Mouse (Mus musculus) adrenal gland (tissue): ENCODE data around the gene Pygm.

Experiments used
- intact Hi-C: fragments of 180-260 bp; cut with DNase I; formaldehyde crosslinking; loops from one replicate; pipeline ENCODE4 v1.15.1; 2025

Pygm gene

DNA sequence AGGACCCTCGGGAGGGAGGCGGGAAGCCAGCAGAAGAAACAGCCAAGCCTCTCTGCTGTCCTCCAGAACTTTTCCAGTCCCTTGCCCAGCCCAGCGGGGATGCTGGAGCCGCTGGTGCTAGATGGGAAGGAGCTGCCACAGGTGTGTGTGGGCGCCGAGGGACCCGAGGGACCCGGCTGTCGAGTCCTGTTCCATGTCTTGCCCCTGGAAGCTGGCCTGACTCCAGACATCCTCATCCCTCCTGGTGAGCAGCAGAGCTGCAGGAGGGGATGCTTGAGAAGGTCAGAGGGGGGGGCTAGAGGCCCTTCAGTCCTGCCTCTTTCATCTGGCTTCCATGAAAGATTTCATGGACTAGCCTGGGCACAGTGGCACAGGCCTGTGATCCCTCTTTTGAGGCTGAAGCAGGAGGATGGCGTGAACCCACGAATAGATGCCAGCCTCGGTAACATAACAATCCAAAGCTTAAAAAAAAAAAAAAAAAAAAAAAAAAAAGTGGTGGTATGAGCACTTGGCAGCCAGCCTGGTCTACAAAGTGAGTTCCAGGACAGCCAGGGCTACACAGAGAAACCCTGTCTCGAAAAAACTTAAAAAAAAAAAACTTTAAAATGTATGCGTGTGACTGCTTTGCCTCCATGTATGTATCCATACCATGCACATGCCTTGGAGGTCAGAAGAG lies 32.6 kb upstream of the Pygm start:
- intact Hi-C loops: no loop called here

DNA sequence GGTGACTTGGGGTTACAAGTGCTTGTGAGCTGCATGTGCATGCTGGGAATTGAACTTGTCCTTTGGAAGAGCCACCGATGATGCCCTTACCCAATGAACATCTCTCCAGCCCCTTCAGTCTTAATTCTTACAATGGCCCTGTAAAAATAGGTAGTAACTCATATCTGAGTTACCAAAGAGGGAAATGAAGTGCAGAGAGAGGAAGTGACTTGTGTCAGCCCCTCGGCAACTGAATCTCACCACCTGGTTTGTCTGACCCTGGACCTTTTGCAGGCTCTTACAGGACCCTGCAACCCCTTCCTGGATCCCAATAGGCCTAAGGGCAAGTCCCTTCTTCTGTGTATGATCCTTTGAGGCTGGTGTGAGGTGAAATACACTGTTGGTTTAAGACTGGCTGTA lies 32.1 kb upstream of the Pygm start:
- intact Hi-C loops: no loop called here

DNA sequence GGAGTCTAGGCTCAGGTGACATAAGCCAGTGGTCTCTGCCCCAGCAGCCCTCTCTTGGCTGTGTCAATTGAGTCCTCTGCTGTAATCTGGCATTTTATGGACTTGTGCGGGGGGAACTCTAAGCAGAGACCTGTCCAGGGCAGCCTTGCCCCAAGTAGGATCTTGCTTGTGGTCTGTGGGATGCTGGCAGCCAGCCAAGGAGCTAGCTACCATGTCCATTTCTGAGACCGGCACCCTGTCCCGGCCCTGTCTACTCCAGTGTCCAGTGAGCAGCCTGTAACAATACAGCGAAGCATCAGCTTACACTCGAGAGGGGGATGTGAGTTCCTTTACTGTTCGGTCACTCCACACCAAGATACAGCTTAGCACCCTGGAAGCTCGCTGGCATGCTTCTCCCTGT lies 30.2 kb upstream of the Pygm start:
- intact Hi-C loops: no loop called here

DNA sequence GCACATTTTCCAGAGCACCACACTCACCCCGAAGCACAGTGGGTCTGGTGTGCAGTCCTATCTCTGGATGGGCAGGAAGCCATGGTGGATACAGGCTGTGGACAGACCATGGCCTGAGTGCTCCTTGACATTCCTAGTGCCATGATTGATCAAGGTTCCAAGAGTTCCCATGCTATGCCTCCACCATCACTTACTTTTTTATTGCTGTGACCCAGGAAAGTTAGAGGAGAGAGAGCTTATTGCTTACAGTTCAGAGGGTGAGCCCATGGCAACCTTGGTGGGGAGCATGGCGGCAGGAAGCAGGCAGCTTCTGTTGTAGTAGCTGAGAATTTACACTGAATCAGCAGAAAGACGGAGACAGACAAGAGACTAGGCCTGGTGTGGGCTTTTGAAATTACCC lies 22.9 kb upstream of the Pygm start:
- intact Hi-C loops: no loop called here

DNA sequence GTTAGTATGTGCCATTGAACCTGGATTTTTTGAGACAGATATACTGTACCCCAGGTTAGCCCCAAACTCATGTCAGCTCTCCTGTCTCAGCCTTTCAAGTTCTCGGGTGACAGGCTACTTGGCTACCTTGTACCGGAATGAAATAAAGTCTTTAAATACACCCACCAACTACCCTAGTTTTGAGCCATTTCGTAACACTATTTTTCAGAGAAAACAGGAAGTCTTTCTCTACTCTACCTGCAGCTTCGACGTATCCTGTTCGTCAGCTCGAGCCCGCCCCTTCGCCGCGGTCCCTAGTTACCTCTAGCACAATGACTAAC lies 21.1 kb upstream of the Pygm start:
- intact Hi-C loops: no loop called here

DNA sequence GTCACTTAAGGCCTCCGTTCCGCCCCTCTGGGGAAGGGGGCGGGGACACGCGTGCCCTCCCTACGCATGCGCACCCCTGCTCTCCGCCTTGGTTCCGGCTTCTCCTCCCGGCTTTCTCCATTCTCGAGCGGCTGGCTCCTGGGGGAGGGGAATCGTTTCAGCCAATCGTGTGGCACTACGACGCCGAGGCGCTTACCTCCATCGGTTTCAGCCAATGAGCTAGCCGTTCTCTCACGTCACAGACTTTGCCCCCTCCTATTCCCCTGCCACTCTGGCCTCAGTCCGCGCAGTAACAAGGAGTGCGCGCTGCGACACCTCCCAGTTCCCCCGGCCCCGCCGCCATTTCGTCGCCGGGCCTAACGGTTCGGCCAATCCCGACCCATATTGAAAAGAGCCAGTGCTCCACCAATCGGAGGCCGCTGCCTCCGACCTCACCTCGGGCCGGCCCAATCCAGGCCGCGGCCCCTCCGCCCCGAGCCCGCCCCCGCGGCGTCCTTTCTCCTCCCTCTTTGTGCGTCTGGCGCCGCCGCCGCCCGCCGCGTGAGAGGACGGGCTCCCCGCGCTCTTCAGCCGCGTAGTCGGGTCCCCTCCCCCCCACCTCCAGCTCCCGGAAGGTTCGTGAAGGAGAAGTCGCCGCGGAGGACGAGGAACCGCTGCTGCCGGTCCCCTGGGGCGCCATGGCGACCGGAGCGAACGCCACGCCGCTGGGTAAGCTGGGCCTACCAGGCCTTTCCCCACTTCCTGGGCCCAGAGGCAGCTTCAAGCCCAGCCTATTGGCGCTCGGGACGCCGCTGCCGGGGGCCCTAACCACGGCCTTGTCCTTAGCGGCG lies 20.6 kb upstream of the Pygm start, which contains the start of gene Sf1:
Gene Sf1 (plus strand): TSS at position 280 of the 830 bp plus-strand sequence.
- intact Hi-C loops: no loop called here

DNA sequence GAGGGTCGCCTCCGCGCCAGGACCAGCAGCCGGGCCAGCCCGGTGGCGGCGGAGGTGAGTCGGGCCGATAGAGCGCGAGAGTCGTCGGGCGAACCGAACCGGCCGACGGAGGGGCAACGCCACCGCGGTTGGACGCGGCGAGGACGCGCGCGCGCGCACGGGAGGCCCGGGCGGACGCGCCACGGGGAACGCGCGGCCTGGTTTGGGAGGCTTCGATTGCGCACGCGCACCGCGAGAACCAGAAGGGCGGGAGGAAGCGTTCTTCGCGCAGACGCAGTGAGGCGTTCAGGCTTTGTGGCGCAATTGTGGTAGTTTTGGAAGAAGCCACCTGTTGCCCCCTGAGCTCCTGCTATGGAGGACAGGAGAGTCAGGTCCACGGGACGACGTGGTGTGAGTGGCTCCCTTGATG lies 19.9 kb upstream of the Pygm start:
- intact Hi-C loops: no loop called here

DNA sequence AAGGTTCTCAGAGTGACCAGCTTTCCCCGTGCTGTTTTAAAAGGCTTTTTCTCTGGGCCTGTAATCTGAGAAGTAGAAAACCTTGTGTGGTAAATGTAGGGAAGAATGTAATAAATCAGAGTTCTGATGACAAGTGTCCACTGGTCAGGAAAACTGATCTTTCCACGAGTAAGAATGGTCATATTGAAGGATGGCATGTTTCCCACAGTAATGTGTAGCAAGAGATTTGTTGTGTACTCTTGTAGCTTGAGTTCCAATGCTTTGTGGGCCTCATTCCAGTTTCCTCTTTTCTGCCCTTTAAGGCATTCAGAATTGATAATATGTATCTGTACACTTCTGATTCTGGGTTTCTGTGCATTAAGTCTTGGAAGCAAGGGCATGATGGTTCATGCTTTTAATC lies 19.4 kb upstream of the Pygm start:
- intact Hi-C loops: no loop called here

DNA sequence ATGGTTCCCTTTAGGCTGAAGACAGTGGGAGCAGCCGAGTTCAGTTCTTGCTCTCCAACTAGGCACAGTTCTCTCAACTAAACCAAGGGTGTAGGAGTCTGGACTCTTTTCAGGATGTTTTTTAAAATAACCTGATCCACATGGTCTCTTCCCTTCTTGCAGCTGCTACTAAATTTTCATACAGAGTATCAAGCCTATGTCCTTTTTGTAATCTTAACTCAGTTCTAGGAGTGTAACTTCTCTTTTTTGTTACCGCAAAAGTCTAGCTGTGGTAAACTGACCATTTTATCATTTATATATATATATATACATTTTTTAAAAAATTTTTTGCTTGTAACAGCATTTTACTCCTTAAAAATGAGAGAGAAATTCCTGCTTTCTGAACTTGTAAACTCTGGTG lies 14.0 kb upstream of the Pygm start:
- intact Hi-C loops: no loop called here

DNA sequence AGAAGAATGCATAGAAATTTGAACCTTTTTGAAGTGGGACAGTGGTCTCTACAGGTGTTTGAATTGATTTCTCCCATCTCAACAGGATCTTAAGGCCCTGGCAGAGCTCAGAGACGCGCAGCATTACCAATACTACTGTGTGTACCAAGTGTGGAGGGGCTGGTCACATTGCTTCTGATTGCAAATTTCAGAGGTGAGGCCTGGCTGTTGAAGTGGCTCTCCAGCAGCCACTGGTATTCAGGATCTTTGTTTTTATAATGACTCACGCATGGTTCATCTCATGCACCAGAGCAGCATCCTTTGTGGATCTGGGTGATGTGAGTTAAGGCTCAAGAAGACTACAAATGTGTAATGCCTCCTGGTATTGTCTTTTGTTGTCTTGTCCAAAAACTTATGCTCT lies 11.8 kb upstream of the Pygm start:
- intact Hi-C loops: no loop called here

DNA sequence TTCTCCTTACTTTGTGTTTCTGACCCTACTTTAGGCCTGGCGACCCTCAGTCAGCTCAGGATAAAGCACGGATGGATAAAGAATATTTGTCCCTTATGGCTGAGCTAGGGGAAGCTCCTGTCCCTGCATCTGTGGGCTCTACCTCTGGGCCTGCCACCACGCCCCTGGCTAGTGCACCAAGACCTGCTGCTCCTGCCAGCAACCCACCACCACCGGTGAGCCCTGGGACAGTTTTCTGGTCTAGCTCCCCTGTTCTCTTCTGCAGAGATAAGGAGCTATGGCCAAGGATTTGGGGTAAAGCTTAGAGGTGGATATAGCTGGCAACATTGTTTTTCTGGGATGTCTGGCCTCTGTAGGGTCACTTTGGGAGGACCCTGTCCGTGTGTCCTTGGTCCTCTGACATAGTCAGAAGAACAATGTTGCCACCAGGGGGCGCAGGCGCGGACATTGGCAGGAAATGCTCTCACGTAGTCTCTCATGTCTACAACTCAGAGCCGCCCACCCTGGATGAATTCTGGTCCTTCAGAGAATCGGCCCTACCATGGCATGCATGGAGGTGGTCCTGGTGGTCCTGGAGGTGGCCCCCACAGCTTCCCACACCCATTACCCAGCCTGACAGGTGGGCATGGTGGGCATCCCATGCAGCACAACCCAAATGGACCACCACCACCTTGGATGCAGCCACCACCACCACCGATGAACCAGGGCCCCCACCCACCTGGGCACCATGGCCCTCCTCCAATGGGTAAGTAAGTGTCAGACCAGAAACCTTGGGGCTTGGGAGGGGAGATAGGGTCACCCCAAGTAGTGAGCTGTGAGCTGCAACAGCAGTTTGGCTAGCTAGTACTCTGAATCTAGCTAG lies 10.4 kb upstream of the Pygm start:
- intact Hi-C loops: no loop called here

DNA sequence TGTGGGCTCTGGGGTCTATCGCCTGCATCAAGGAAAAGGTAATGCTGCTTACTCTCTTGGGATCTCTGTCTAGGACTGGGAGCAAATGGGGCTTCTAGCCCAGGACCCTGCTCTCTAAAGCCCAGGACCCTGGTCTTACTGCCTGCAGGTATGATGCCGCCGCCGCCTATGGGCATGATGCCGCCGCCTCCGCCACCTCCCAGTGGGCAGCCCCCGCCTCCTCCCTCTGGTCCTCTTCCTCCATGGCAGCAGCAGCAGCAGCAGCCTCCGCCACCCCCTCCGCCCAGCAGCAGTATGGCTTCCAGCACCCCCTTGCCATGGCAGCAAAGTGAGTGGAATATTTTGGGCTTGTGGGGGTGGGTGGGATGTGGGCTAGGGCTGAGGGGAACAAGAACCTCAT lies 9.6 kb upstream of the Pygm start:
- intact Hi-C loops: no loop called here

DNA sequence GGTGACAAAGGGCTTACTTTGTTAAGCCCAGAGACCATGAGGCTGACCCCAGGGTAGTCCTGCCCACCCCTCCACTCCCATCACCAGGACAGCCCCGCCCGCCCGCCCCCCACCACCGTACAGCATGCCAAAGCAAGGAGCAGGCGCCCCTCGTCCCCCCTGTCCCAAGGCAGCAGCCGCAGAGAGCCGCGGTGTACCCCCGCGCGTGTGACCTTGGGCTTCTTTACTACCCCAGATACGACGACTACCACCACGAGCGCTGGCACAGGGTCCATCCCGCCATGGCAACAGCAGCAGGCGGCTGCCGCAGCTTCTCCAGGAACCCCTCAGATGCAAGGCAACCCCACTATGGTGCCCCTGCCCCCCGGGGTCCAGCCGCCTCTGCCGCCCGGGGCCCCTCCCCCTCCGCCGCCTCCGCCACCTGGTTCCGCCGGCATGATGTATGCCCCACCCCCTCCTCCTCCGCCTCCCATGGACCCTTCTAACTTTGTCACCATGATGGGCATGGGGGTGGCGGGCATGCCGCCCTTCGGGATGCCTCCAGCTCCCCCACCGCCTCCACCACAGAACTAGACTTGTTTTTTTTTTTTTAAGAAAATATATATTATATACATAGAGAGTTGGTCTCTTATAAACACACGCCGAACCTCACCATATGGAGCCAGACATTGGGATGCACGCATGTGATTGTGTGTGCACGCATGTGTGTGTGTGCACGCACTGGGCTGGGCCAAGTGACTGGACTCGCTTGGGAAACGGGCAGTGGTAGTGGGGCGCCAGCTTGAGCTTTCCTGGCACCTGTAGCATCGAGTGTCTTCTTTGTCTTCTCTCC lies 8.6 kb upstream of the Pygm start:
- intact Hi-C loops: no loop called here

DNA sequence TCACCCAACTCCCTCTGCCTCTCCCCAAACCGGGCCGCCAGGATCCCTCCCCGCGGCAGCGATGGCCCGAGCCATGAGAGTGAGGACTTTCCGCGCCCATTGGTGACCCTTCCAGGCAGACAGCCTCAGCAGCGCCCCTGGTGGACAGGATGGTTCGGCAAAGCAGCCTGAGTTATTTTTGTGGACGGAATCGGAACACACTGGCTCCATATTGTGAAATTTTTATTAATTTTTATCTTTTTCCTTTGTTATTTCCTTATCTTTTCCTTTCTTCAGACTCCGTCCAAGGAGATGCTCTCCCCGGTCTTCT lies 8.0 kb upstream of the Pygm start:
- intact Hi-C loops: no loop called here

DNA sequence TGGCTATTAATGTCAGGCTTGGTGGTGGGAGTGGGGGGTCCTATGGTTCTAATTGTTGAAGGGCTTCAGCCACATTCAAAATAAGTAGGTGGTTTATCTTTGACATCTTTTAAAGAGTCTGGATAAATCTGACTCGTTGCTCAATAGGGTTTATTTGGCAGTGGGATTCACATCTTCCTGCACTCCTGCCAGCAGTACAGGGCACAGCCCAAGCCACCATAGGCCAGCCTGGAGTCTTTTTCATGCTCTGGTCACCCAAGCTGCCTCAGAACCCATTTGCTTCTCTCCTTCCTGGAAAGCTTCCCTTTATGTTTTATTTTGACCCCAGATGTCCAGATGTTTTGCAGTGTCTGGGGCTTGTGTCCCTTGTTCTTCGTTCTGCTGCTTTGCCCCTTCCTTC lies 7.6 kb upstream of the Pygm start:
- intact Hi-C loops: no loop called here

DNA sequence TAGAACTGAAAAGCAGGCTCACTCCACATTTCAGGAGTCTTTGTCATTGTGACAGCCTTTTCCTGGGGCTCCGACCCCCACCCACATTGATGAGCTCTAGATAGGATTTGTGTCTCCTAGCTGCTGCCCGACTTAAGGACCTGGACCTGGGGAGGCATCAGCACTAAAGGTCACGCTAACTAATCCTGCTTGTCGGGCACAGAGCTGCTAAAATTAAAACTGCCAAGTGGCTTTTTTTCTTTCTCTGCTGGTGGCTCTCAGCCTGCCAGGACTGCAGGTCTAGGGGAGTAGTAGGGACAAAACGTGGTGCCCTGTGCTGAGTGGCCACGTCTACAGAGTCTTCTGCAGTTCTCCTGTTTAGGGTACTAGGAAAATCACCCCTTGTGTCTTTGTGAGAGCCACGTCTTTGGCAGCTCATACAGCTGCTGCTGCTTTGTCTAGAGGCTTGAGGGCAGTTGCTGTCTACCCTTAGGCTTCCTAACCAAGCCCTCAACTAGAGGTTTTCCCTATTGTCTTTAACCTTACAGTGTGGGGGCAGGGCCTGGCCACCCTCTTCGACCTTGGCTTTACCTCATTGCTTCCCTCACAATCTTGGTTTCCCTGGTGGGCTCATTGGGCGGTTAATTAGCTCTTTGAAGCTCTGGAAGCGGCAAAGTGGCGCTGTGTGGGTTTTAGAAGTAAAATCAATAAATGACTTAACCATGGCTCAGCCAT lies 6.7 kb upstream of the Pygm start:
- intact Hi-C loops: no loop called here

DNA sequence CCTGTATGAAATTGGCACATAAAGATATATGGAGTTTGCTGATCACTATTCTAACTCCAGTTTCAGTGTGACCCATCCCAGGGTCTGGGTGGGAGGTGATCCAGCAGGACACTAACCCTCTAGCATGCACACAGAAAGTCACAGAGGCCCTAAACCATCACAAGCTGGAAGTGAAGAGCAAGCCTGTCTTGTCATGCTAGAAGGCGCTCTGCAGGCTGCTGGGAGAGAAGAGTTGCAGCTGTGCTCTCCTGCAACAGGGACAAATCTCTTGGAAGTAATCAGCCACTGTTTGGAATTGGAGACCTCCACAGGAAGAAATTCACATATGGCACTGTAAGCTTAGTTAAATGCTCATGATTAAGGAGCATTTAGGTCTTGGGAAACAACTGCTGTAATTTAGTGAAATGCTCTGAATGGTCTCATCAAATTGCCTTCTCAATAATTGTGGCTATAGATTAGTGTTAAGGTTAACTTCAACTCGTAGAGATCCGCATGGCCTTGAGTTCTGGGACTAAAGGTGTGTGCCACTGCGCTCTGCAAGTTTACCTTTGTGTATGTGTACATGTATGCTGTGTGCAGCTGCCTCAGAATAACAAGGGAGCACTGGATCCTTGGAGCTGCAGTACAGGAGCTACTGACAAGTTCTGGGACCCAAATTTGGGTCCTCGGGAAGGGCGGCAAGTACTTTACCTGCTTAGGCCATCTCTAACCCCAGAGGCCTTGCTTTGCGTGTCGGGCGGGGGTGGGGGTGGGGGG lies 3.6 kb upstream of the Pygm start:
- intact Hi-C loops: no loop called here

DNA sequence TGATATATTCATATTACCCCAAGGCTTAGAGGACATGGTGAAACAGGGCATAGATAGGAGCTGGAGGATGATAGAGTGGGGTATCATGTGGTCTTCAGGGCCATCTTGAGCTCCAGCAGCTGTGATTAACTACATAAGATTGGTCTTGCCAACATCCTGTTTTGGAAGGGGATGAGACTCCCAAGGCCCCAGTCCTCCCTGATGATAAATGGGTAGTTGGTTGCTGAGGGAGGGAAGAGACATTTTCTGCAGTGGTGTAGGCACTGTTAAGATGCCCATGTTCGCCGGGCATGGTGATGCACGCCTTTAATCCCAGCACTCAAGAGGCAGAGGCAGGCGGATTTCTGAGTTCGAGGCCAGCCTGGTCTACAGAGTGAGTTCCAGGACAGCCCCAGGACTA lies 3.0 kb upstream of the Pygm start:
- intact Hi-C loops: no loop called here

DNA sequence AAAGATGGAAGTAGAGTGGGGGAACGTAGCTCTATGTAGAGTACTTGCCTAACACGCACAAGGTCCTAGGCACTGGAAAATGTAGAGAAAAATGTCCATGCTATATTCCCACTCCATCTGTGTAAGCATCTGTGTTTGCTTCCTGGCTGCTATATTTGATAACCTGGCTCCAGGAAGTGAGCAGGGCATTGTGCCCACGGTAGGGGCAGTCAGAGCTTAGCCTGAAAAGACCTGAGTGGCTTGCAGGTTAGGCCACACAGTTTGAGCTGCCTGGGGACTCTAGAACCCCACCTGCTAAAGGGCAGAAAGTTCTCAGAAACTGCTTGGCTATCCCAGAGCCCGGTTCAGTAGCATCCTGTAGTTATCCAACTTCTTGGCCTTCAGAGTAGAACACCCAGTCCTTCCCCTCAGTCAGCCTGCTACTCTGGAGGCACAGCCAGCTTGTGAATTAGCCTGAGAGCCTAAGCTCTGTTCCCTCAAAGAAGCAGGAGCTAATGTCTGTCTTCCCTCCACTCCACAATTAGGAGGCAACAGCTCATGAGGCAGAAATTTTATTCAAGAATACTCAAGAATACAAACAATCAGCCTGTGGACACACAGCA lies 1.8 kb upstream of the Pygm start:
- intact Hi-C loops: no loop called here

DNA sequence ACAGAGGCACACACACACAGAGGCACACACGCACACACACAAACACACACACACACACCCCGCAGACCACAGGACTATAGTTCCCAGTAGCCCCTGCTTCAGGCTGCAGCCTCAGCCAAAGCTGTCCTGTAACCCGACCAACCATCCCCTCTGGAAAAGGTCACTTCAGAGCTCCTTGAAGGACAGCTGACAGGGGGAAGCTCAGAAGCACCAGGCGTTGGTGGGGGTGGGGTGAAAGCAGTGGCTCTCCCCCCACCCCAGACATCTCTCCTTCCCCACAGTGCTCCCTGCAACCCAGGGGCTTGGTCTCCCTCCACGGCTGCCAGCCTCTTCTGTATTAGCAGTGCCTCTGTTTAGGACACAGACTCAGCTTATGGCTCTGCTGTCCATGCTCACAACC lies 729 bp upstream of the Pygm start:
- intact Hi-C loops: no loop called here
